Mouse (Mus musculus) cerebellum, adult 2 months (tissue): ENCODE measurements around the gene Prdx5. TPM values are rescaled to one million over a fixed set of nuclear protein-coding genes. Genes with fewer than 3 reads are reported as not detected.

ENCODE experiments used
- DNase-seq, 2 experiments: peaks; one replicate each; pipeline ENCODE4 v3.0.0; 2021
- H3K27ac ChIP-seq: fragments of 200-500 bp; 2 replicates; pipeline ENCODE4 v1.5.1; 2012; ENCODE audit warnings: low read length, control low read depth, inconsistent platforms; ENCODE audit not compliant: insufficient read depth
- H3K27me3 ChIP-seq: fragments of 200-500 bp; 2 replicates; pipeline ENCODE4 v1.6.1; 2012; ENCODE audit warnings: inconsistent platforms, mild to moderate bottlenecking, low read length, moderate library complexity; ENCODE audit not compliant: control insufficient read depth, insufficient read depth
- H3K4me1 ChIP-seq: fragments of 200-500 bp; 2 replicates; pipeline ENCODE4 v1.6.1; 2011; ENCODE audit warnings: low read length; ENCODE audit not compliant: control insufficient read depth, insufficient read depth
- H3K4me3 ChIP-seq: fragments of 200-500 bp; replicated peaks from 2 replicates; pipeline ENCODE3; 2011; ENCODE audit warnings: mild to moderate bottlenecking, low read depth, low read length, control low read depth; ENCODE audit not compliant: insufficient read depth
- CTCF ChIP-seq: fragments of 200-500 bp; IDR thresholded peaks from 2 replicates; pipeline ENCODE4 v1.5.1; 2011; ENCODE audit warnings: low read depth, mild to moderate bottlenecking, control low read depth, low read length, moderate library complexity, borderline replicate concordance; ENCODE audit not compliant: insufficient read depth
- POLR2A ChIP-seq: fragments of 200-500 bp; IDR thresholded peaks from 2 replicates; pipeline ENCODE4 v1.6.1; 2011; ENCODE audit warnings: low read length, control low read depth, borderline replicate concordance; ENCODE audit not compliant: insufficient read depth
- WGBS: fragments of 180-500 bp; shearing (Covaris S2); methylation state at CpG from one replicate; pipeline ENCODE4 v1.1.7; 2018; 5-methylcytosine and 5-hydroxymethylcytosine counted together
- polyA plus RNA-seq: library from polyadenylated mRNA; depleted of rRNA; stranded (reverse); fragments of >200 nt; gene quantifications from 2 replicates; pipeline ENCODE4 v1.2.3, GENCODE M21; 2012

The Prdx5 gene
- polyA plus RNA-seq, 1 experiment: 537 TPM

- Histone ChIP-seq H3K4me3 (peak overlapping the region; percentile 70), H3K27me3 (no peaks in the 10 kb centered on the region; the same call in 1 of the 2 replicates), H3K27ac (peak overlapping the region; percentile 93; the same call in 1 of the 2 replicates), H3K4me1 (peaks cover 14% of the 10 kb centered on the region)
- TF ChIP-seq POLR2A: no peak
- no peak for TF ChIP-seq CTCF
- DNase-seq: no peak
- 68% methylated on average over 6 of the region's 6 CpGs for WGBS
Observed at GRCm38 (mm10) chr19:6922901-6923735, 13.2 kb upstream of the Prdx5 start.

GRCm38 (mm10) chr19:6921647-6922567 lies 12.0 kb upstream of the Prdx5 start, which contains the start of gene Esrra:
Gene Esrra, minus strand, starts transcription at chr19:6921813.
- TF ChIP-seq CTCF (no peak), POLR2A (peak; percentile 76)
- DNase-seq: peak; percentile 100
- peaks cover 14% of the 10 kb centered on the region for H3K4me1 ChIP-seq
- H3K4me3 ChIP-seq: peak within 1 kb of the TSS; percentile 70
- no peaks in the 10 kb centered on the region for H3K27me3 ChIP-seq
- H3K27ac ChIP-seq: peak within 1 kb of the TSS; percentile 93
- under 1% methylated on average over 64 of the region's 66 CpGs for WGBS

- peak in 1 of 2 experiments; percentile 67 for DNase-seq
- 2% methylated on average over 46 of the region's 48 CpGs for WGBS
- no peaks in the 10 kb centered on the region for H3K27me3 ChIP-seq
- TF ChIP-seq CTCF (no peak), POLR2A (no peak)
- H3K27ac ChIP-seq: no peak overlapping the region
- H3K4me1 ChIP-seq: peaks cover 14% of the 10 kb centered on the region
- peak overlapping the region; percentile 63 for H3K4me3 ChIP-seq
Observed at GRCm38 (mm10) chr19:6920741-6921636, 11.1 kb upstream of the Prdx5 start.

- DNase-seq: peak; percentile 58 to 69
- WGBS: 11% methylated on average over 8 of the region's 8 CpGs
- H3K4me3 ChIP-seq: peak overlapping the region; percentile 63
- H3K27ac ChIP-seq: no peak overlapping the region
- no peaks in the 10 kb centered on the region for H3K27me3 ChIP-seq
- H3K4me1 ChIP-seq: peaks cover 14% of the 10 kb centered on the region
- TF ChIP-seq POLR2A: no peak
- TF ChIP-seq CTCF: no peak
Observed at GRCm38 (mm10) chr19:6919876-6920740, 10.2 kb upstream of the Prdx5 start.

GRCm38 (mm10) chr19:6919431-6919830 lies 9.5 kb upstream of the Prdx5 start:
- TF ChIP-seq POLR2A: no peak
- Histone ChIP-seq H3K4me3 (no peak overlapping the region), H3K4me1 (peaks cover 14% of the 10 kb centered on the region), H3K27me3 (no peaks in the 10 kb centered on the region), H3K27ac (no peak overlapping the region)
- no peak for DNase-seq

GRCm38 (mm10) chr19:6918321-6918720 lies 8.4 kb upstream of the Prdx5 start:
- no peak for DNase-seq
- H3K4me1 ChIP-seq: peaks cover 14% of the 10 kb centered on the region
- TF ChIP-seq POLR2A (no peak), CTCF (no peak)
- WGBS: 89% methylated on average over 4 of the region's 4 CpGs
- no peak overlapping the region for H3K27ac ChIP-seq
- no peaks in the 10 kb centered on the region for H3K27me3 ChIP-seq
- H3K4me3 ChIP-seq: no peak overlapping the region
